Comparison of ENCODE assay signal across 21 mouse cellular contexts in genomic region chr2:8690846-8691643, GRCm38 (mm10).
DNase-seq lines count a peak whose midpoint lies in the region; ATAC-seq lines count a peak whose summit lies in the region.
"Had no signal": no experiment of that assay in that cellular context is flagged by ENCODE, and none has a peak within 500 bp of the region (broad histone marks: within the 10 kb centered on the region; RNA-seq: fewer than 3 reads in every experiment).

No protein-coding gene starts in this region.

- 20% methylated on average over 8 of the region's 8 CpGs for WGBS in lung, embryonic 16.5 days

- H3K27me3 ChIP-seq in lung, embryonic 16.5 days (ENCODE audit: control insufficient read depth, insufficient read depth, low read depth, low read length), result no peaks in the 10 kb centered on the region
- H3K27me3 ChIP-seq: embryonic facial prominence, embryonic 15.5 days; hindbrain, embryonic 13.5 days had no signal

- H3K36me3 ChIP-seq in lung, embryonic 16.5 days (ENCODE audit: control insufficient read depth, insufficient read depth, low read length), result no peaks in the 10 kb centered on the region
- H3K36me3 ChIP-seq: embryonic facial prominence, embryonic 15.5 days; hindbrain, embryonic 13.5 days; limb, embryonic 10.5 days had no signal

- H3K9ac ChIP-seq in lung, embryonic 16.5 days (ENCODE audit: low read length), result no peak overlapping the region
- H3K9ac ChIP-seq: embryonic facial prominence, embryonic 15.5 days; hindbrain, embryonic 13.5 days; liver, postnatal 0 days had no signal

- H3K4me2 ChIP-seq in lung, embryonic 16.5 days (ENCODE audit: low read depth, low read length), result no peak overlapping the region
- H3K4me2 ChIP-seq: embryonic facial prominence, embryonic 15.5 days; hindbrain, embryonic 13.5 days had no signal

- H3K4me1 ChIP-seq in lung, embryonic 16.5 days (replicated peaks; ENCODE audit: control insufficient read depth, insufficient read depth, low read length), result no peaks in the 10 kb centered on the region
- H3K4me1 ChIP-seq: embryonic facial prominence, embryonic 15.5 days; hindbrain, embryonic 13.5 days; limb, embryonic 10.5 days had no signal

- DNase-seq in embryo, embryonic 10.5 days (ENCODE audit: low spot score), result peak; percentile 24
- DNase-seq in embryo, embryonic 10 days (ENCODE audit: low spot score), result no peak
- no peak for DNase-seq in lung, postnatal 36 days
- DNase-seq in MN1 (ENCODE audit: low spot score), result peak; percentile 57
- peak; percentile 13 for DNase-seq in mesoderm, embryonic 11.5 days (ENCODE audit: low read depth, low spot score)
- no peak for DNase-seq in spleen, adult 12 weeks (ENCODE audit: low spot score)
- no peak for DNase-seq in spleen, postnatal 10 days (ENCODE audit: low spot score in 2 of 2)
- DNase-seq: adrenal gland, postnatal 14 days; cerebellum, adult 2 months; cerebellum, postnatal 36 days; gastrocnemius, postnatal 36 days; liver, postnatal 0 days; right cerebral cortex, postnatal 4 days; thymus, postnatal 25 days had no signal

- no peak overlapping the region for H3K4me3 ChIP-seq in lung, embryonic 16.5 days (ENCODE audit: low read length)
- H3K4me3 ChIP-seq: embryonic facial prominence, embryonic 15.5 days; hindbrain, embryonic 13.5 days; limb, embryonic 10.5 days had no signal

- no peak overlapping the region for H3K27ac ChIP-seq in lung, embryonic 16.5 days (ENCODE audit: low read length)
- H3K27ac ChIP-seq: embryonic facial prominence, embryonic 15.5 days; hindbrain, embryonic 13.5 days; limb, embryonic 10.5 days had no signal

- H3K9me3 ChIP-seq in lung, embryonic 16.5 days (ENCODE audit: control insufficient read depth, low read length), result no peaks in the 10 kb centered on the region
- H3K9me3 ChIP-seq: embryonic facial prominence, embryonic 15.5 days; hindbrain, embryonic 13.5 days; limb, embryonic 10.5 days had no signal

- 0 out of 2 replicates have a peak, but pooled peaks have one; percentile 28 for ATAC-seq in lung, embryonic 16.5 days (ENCODE audit: low read depth)
- ATAC-seq: CD4-positive, CD25-positive, alpha-beta regulatory T cell, adult 4 months; forebrain, embryonic 16.5 days; intestine, embryonic 16.5 days; liver, postnatal 0 days had no signal

Comparison
In these comparisons a context has a peak if more than half of its experiments do, and no peak if none do; other contexts are left out.
1. DNase-seq: peak in embryo, embryonic 10.5 days (single experiment), MN1 (single experiment) and mesoderm, embryonic 11.5 days (single experiment); none in embryo, embryonic 10 days (single experiment), lung, postnatal 36 days (single experiment), spleen, adult 12 weeks (single experiment) and spleen, postnatal 10 days (0 of 2).